Mouse (Mus musculus) myocyte (in vitro differentiated cells): ENCODE data around the gene Rrp1b. TPM values are rescaled to one million over a fixed set of nuclear protein-coding genes. Genes with fewer than 3 reads are reported as not detected.

ENCODE experiments used
- H3K27me3 ChIP-seq: one replicate; pipeline ENCODE4 v1.6.1; 2011; ENCODE audit not compliant: control insufficient read depth, insufficient read depth, insufficient read length
- H3K36me3 ChIP-seq: one replicate; pipeline ENCODE4 v1.6.1; 2011; ENCODE audit not compliant: control insufficient read depth, insufficient read depth
- H3K4me2 ChIP-seq: one replicate; pipeline ENCODE4 v1.6.1; 2011; ENCODE audit warnings: low read depth, control low read depth
- H3K4me3 ChIP-seq: one replicate; pipeline ENCODE4 v1.5.1; 2011; ENCODE audit warnings: mild to moderate bottlenecking, control low read depth, moderate library complexity
- H3K79me2 ChIP-seq: one replicate; pipeline ENCODE4 v1.6.1; 2011; ENCODE audit not compliant: control insufficient read depth, insufficient read depth
- H3ac ChIP-seq: one replicate; pipeline ENCODE4 v1.6.1; 2011; ENCODE audit not compliant: control insufficient read depth, insufficient read length
- CEBPB ChIP-seq: IDR thresholded peaks from 2 replicates; pipeline ENCODE4 v1.6.1; 2011; ENCODE audit warnings: mild to moderate bottlenecking, moderate library complexity; ENCODE audit not compliant: poor library complexity, insufficient read depth, severe bottlenecking
- E2F4 ChIP-seq: IDR thresholded peaks from one replicate; pipeline ENCODE4 v1.6.1; 2011; ENCODE audit warnings: mild to moderate bottlenecking, control low read depth, moderate library complexity; ENCODE audit not compliant: insufficient read depth
- MAX ChIP-seq: IDR thresholded peaks from one replicate; pipeline ENCODE4 v1.6.1; 2011; ENCODE audit warnings: low read depth, mild to moderate bottlenecking, control low read depth
- MYOD1 ChIP-seq, 3 experiments: IDR thresholded peaks; one replicate each; pipeline ENCODE4 v1.6.1; 2011; ENCODE audit warnings: control low read depth in 2 of 3, low read depth in 2 of 3, mild to moderate bottlenecking in 2 of 3, moderate library complexity in 1 of 3; ENCODE audit not compliant: insufficient read length in 2 of 3, control insufficient read depth in 1 of 3
- MYOG ChIP-seq, 3 experiments: IDR thresholded peaks; one replicate each; pipeline ENCODE4 v1.6.1; 2011; ENCODE audit warnings: control low read depth in 2 of 3, low read depth in 2 of 3, mild to moderate bottlenecking in 2 of 3; ENCODE audit not compliant: insufficient read length in 2 of 3, control insufficient read depth in 1 of 3, insufficient read depth in 1 of 3
- POLR2A ChIP-seq: IDR thresholded peaks from one replicate; pipeline ENCODE4 v1.6.1; 2011; ENCODE audit warnings: low read depth, mild to moderate bottlenecking, control low read depth, moderate library complexity; ENCODE audit not compliant: insufficient read length
- POLR2AphosphoS2 ChIP-seq: IDR thresholded peaks from one replicate; pipeline ENCODE4 v1.6.1; 2011; ENCODE audit warnings: low read depth, control low read depth; ENCODE audit not compliant: insufficient read length
- REST ChIP-seq: IDR thresholded peaks from one replicate; pipeline ENCODE4 v1.6.1; 2011; ENCODE audit warnings: mild to moderate bottlenecking, control low read depth, moderate library complexity; ENCODE audit not compliant: insufficient read depth, insufficient read length
- SRF ChIP-seq: IDR thresholded peaks from one replicate; pipeline ENCODE4 v1.6.1; 2011; ENCODE audit warnings: low read depth; ENCODE audit not compliant: control insufficient read depth, insufficient read length
- TCF12 ChIP-seq: IDR thresholded peaks from one replicate; pipeline ENCODE4 v1.6.1; 2011; ENCODE audit warnings: mild to moderate bottlenecking, control low read depth; ENCODE audit not compliant: poor library complexity, insufficient read depth, severe bottlenecking
- TCF3 ChIP-seq: IDR thresholded peaks from one replicate; pipeline ENCODE4 v1.6.1; 2011; ENCODE audit warnings: low read depth, control low read depth; ENCODE audit not compliant: insufficient read length
- USF1 ChIP-seq: IDR thresholded peaks from one replicate; pipeline ENCODE4 v1.6.1; 2011; ENCODE audit warnings: low read depth, mild to moderate bottlenecking, control low read depth, moderate library complexity
- polyA plus RNA-seq: library from polyadenylated mRNA; unstranded; fragments of >200 nt; fragmentation: generic; extraction: Trizol; gene quantifications from one replicate; pipeline ENCODE4 v1.2.1, GENCODE M21; 2012; ENCODE audit warnings: missing spikeins

The Rrp1b gene
- polyA plus RNA-seq, 1 experiment = 13.1 TPM

- Histone ChIP-seq H3K27me3 (no peaks in the 10 kb centered on the region), H3ac (no peak overlapping the region), H3K4me3 (no peak overlapping the region), H3K36me3 (no peaks in the 10 kb centered on the region), H3K4me2 (no peak overlapping the region), H3K79me2 (peaks cover 89% of the 10 kb centered on the region)
- TF ChIP-seq MAX (no peak), SRF (no peak), TCF12 (no peak), E2F4 (no peak), POLR2A (no peak), MYOD1 (IDR thresholded peaks at IDR 0.05; ENCODE audit: control insufficient read depth in 1 of 3, insufficient read length in 2 of 3, low read depth in 2 of 3) (no peak), USF1 (no peak), TCF3 (no peak), REST (no peak), CEBPB (no peak), MYOG (IDR thresholded peaks at IDR 0.05; ENCODE audit: control insufficient read depth in 1 of 3, insufficient read depth in 1 of 3, insufficient read length in 2 of 3, low read depth in 2 of 3) (no peak), POLR2AphosphoS2 (no peak)
Measured at GRCm38 (mm10) chr17:32040263-32040662, 4.4 kb downstream of the Rrp1b start.

GRCm38 (mm10) chr17:32046541-32046940 is 10.6 kb downstream of the Rrp1b start:
- no peaks in the 10 kb centered on the region for H3K27me3 ChIP-seq

GRCm38 (mm10) chr17:32048351-32048750 is 12.5 kb downstream of the Rrp1b start:
- peaks cover 11% of the 10 kb centered on the region for H3K36me3 ChIP-seq
- no peak overlapping the region for H3ac ChIP-seq
- peaks cover 24% of the 10 kb centered on the region for H3K79me2 ChIP-seq
- TF ChIP-seq TCF3 = no peak
- TF ChIP-seq E2F4 = no peak
- TF ChIP-seq POLR2AphosphoS2 = no peak
- no peak for TF ChIP-seq POLR2A
- TF ChIP-seq MYOD1 (IDR thresholded peaks at IDR 0.05; ENCODE audit: control insufficient read depth in 1 of 3, insufficient read length in 2 of 3, low read depth in 2 of 3) = no peak
- no peak for TF ChIP-seq SRF
- no peak for TF ChIP-seq CEBPB
- no peaks in the 10 kb centered on the region for H3K27me3 ChIP-seq
- H3K4me3 ChIP-seq = no peak overlapping the region
- no peak overlapping the region for H3K4me2 ChIP-seq

More at GRCm38 (mm10) chr17:32046541-32046940, 10.6 kb downstream of the Rrp1b start:
- H3K79me2 ChIP-seq = peaks cover 42% of the 10 kb centered on the region
- H3K36me3 ChIP-seq = peaks cover 11% of the 10 kb centered on the region
- H3K4me3 ChIP-seq = no peak overlapping the region
- H3K4me2 ChIP-seq = no peak overlapping the region
- H3ac ChIP-seq = no peak overlapping the region
- no peak for TF ChIP-seq MYOG (IDR thresholded peaks at IDR 0.05; ENCODE audit: control insufficient read depth in 1 of 3, insufficient read depth in 1 of 3, insufficient read length in 2 of 3, low read depth in 2 of 3)
- TF ChIP-seq POLR2AphosphoS2 = no peak
- no peak for TF ChIP-seq POLR2A
- no peak for TF ChIP-seq USF1
- TF ChIP-seq TCF3 = no peak
- no peak for TF ChIP-seq CEBPB
- TF ChIP-seq E2F4 = no peak
- no peak for TF ChIP-seq REST
- TF ChIP-seq TCF12 = no peak
- no peak for TF ChIP-seq MYOD1 (IDR thresholded peaks at IDR 0.05; ENCODE audit: control insufficient read depth in 1 of 3, insufficient read length in 2 of 3, low read depth in 2 of 3)
- TF ChIP-seq MAX = no peak
- no peak for TF ChIP-seq SRF

GRCm38 (mm10) chr17:32049914-32050313 is 14.0 kb downstream of the Rrp1b start:
- Histone ChIP-seq H3ac (no peak overlapping the region), H3K36me3 (peaks cover 15% of the 10 kb centered on the region), H3K79me2 (peaks cover 8% of the 10 kb centered on the region), H3K4me3 (no peak overlapping the region), H3K27me3 (no peaks in the 10 kb centered on the region), H3K4me2 (no peak overlapping the region)
- TF ChIP-seq E2F4 = no peak
- no peak for TF ChIP-seq REST
- no peak for TF ChIP-seq SRF
- no peak for TF ChIP-seq POLR2AphosphoS2
- TF ChIP-seq POLR2A = no peak
- TF ChIP-seq CEBPB = no peak
- no peak for TF ChIP-seq MYOD1 (IDR thresholded peaks at IDR 0.05; ENCODE audit: control insufficient read depth in 1 of 3, insufficient read length in 2 of 3, low read depth in 2 of 3)

GRCm38 (mm10) chr17:32050609-32051008 is 14.7 kb downstream of the Rrp1b start:
- Histone ChIP-seq H3K36me3 (peaks cover 22% of the 10 kb centered on the region), H3ac (no peak overlapping the region), H3K4me2 (no peak overlapping the region), H3K27me3 (no peaks in the 10 kb centered on the region), H3K79me2 (peaks cover 1% of the 10 kb centered on the region), H3K4me3 (no peak overlapping the region)
- no peak for TF ChIP-seq MYOD1 (IDR thresholded peaks at IDR 0.05; ENCODE audit: control insufficient read depth in 1 of 3, insufficient read length in 2 of 3, low read depth in 2 of 3)
- no peak for TF ChIP-seq MYOG (IDR thresholded peaks at IDR 0.05; ENCODE audit: control insufficient read depth in 1 of 3, insufficient read depth in 1 of 3, insufficient read length in 2 of 3, low read depth in 2 of 3)
- no peak for TF ChIP-seq USF1
- TF ChIP-seq E2F4 = no peak
- no peak for TF ChIP-seq TCF3
- TF ChIP-seq CEBPB = no peak
- no peak for TF ChIP-seq POLR2AphosphoS2
- TF ChIP-seq REST = no peak
- no peak for TF ChIP-seq TCF12
- TF ChIP-seq MAX = no peak
- TF ChIP-seq POLR2A = no peak
- no peak for TF ChIP-seq SRF
